Mouse (Mus musculus) embryo, embryonic 10.5 days (tissue): ENCODE data around the gene Fam161a.
A peak's percentile ranks its signal among the peaks of the same experiment; 100 is the strongest.

Experiments
- DNase-seq: peaks from one replicate; pipeline ENCODE4 v3.0.0-alpha.2; 2015; ENCODE audit warnings: low spot score

Fam161a gene

DNA sequence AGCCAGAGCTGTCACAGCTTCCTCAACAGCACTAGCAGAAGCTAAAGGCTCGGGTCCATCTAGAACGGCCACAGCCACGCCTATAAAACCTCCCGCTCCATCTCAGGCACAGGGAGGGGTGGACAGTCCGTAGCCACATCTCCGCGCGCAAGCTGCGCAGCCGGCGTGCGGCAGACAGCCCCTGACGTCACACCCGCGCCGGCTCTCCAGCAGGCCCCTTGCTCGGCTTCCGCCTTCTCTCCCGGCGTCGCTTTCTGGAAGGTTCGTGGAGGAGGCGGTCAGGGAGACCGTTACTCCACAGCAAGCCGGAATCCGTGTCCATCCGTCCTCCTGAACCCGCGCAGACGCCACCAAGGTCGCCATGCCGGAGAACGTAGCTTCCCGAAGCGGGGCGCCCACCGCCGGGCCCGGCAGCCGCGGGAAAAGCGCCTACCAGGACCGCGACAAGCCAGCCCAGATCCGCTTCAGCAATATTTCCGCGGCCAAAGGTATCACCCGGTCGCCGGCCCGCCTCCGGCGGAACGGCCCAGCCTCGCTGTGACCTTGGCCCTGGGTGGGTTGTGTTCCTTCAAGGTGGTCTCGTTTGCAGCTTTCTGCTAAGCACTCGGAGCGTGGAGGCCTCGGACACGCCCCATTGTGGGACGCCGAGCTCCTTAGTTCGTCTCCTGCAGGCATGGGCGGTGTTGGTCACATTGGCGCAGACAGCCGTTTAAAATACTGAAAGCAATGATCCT, 16.8 kb upstream of the Fam161a start, which contains the start of gene Cct4:
Gene Cct4 (plus strand): TSS at position 127 of the 734 bp plus-strand sequence.
- DNase-seq: peak; percentile 94

DNA sequence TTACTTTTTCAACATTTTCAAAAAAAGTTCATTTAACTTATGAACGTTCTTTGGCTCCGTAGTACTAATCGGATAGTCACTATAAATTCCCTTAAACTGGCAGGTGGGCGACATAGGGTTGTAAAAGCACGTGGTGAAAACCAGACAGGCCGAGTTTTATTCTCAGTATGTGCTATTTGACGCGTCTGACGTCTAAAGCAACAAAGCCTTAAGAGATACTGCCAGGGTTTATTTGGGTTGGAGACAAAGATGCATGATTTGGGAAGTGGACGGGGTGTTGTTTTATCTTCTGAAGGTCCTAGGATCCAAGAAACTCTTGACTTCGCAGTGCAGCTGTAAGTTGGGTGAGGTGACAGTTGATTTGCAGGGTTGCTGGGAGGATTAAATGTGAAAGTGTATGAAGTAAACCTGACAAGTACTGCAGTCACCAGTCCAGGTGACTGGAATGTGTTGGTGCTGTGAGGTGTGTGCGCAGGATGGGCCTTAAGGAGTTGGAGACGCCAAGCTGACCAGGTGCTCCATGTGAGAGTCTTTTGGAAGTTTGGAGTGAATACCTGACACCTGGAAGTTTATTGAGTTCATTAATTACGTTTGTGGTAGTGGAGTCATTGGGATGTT, 16.0 kb upstream of the Fam161a start:
- peak; percentile 33 for DNase-seq

DNA sequence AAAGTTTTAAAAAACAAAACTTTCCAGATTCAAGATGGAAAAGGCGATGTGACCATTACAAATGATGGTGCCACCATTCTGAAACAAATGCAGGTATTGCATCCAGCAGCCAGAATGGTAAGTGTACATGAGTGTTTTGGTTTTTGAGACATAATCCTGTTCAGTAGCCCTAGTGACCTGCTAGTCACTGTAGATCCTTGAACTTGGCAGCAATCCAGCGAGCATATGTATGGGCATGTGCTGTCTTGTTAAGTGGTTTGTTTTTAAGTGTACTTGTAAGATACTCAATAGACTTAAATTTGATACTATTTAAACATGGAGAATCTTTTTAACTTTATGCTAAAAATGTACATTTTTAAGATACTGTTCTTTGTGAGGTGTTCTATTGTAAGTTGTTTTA, 13.1 kb upstream of the Fam161a start:
- DNase-seq: no peak

DNA sequence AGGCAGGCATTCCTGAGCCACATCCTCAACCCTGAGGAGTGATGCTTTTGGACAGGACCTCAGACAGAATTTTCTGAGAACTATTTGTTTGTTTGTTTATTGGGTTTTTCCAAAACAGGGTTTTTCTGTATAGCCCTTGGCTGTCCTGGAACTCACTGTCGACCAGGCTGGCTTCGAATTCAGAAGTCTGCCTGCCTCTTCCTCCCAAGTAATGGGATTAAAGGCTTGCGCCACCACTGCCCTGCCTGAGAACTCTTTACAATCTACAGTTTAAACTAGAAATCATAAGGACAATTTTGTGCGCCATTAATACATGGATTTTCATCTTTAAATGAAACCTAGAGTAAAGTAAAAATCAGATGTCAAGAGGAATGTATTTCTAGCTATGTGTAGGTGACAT, 11.9 kb upstream of the Fam161a start:
- no peak for DNase-seq

GRCm38 (mm10) chr11:22998308-22998707, 9.0 kb upstream of the Fam161a start:
- no peak for DNase-seq

GRCm38 (mm10) chr11:23005276-23005675, 2.1 kb upstream of the Fam161a start:
- no peak for DNase-seq

GRCm38 (mm10) chr11:23007166-23007480, 208 bp upstream of the Fam161a start:
- DNase-seq: no peak

DNA sequence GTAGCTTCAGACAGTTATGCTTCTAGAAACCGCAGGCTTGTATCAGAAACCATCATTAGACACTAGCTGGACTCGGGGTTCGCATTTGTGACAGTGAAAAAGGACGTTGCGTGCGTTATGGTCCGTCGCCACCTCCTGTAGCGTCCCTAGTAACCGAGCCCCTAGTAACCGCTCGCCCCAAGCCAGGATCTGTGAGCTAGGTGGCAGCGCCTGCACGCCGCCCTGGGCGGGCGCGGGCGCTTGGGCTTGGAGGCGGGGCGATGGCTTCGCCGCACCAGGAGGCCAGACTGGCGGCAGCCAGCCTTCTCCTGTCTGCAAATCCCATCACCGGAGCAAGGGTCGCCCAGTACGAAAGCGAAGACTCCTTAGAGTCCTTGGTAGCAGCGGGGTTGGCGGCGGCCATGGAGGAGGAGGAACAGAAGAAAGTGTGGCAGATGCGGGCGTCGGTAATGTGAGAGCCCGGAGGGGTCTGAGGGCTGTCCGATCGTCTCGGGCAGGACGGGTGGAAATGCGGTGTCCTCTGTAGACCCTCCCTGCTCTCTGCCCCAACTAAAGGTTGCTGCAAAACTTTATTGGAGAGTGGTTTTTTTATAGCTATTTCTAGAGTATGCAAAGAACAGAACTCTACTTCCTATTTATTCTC, 971 bp downstream of the Fam161a start:
- DNase-seq: peak; percentile 92

DNA sequence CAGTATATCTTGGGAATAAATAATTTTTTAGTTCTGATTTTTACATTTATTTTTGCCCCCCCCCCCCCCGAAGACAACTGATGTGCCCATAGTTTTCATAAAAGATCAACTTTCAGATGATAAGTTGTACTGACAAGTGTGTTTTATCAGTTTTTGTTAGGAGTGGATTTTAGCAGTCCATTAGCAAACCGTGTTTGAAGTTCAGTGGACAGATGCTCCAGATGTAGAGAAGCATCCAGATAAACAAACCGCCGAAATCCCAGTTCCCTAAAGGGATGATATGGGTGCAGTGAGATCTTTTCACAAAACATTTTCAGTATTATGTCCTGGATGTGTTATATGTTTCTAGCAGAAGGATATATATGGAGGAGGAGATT, 1.5 kb downstream of the Fam161a start:
- no peak for DNase-seq

DNA sequence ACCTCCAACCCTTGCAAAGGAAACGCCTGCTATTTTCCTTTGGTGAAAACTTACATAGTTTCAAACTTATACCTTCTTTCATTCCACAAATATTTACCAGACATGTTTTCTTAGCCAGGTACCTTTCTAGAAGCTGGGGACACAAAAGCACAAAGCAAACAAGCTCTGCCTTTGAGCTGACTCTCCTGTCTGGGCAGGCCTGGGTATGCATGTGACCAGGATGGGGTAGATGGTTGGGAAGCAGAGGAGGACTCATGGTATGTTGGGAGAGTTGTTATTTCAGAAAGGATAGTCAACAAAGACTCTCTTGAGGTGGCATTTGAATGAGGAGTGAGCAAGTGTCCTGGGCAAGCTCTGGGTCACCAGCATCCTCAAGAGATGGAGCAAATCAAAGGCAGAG, 5.8 kb downstream of the Fam161a start:
- DNase-seq: no peak

- DNase-seq: no peak
Observed at GRCm38 (mm10) chr11:23013580-23014294, 6.4 kb downstream of the Fam161a start.

GRCm38 (mm10) chr11:23014996-23015395, 7.7 kb downstream of the Fam161a start:
- no peak for DNase-seq

DNA sequence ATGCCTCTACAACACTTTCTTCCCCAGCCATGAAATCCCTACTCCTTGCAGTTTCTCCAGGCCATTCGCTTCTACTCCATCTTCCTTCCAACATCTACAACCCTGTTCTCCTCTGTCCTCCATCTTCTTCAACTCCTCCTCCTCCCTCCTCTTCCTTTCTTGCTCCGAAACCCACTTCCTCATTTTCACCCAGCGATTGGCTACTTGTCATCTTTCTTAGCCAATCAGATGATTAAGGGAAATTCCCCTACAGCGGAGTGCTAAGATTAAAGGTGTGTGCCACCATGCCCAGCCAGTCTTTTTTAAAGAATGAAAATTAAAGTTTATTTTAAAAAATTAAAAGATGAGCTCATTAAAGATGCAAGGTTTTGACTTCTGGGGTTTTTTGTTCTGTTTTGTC, 10.6 kb downstream of the Fam161a start:
- DNase-seq: no peak

GRCm38 (mm10) chr11:23020116-23020770, 12.9 kb downstream of the Fam161a start:
- DNase-seq: no peak

DNA sequence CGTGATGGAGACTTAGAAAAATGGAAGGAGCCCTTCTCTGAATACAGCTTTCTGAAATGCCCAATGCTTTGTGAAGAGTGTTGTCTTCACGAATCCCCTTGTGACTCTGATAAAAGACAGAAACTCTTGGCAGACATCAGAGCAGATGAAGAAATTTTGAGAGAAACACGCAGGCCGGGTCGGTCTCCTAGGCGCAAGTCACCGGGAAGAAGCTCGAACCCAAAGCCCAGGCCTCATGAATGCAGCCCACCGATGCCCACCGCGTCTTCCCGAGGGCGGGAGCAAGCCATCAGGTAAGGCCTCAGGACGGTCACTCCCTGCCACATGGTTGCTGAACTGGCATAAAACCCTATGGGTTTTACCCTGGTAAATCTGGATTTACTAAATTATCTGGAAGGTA, 13.5 kb downstream of the Fam161a start:
- no peak for DNase-seq

- DNase-seq: no peak
Observed at GRCm38 (mm10) chr11:23023155-23023554, 15.8 kb downstream of the Fam161a start.

GRCm38 (mm10) chr11:23024169-23024568, 16.8 kb downstream of the Fam161a start:
- DNase-seq: no peak

DNA sequence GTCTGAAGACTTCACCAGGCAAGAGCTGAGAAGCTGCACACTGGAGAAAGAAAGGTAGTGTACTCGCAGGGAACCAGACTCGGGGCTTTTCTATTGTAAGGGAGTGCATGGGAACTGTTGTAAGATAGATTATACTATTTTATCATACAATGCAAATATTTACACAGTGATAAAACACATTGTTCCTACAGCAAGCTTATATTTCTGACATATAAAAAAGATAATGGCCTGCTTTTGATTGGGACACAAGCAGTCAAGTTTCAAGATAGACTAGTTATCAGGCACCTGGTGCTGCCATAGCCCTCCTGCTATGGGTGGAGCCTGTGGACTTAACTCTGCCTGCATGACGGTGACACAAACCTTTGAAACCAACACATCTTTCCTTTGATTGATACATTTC, 21.6 kb downstream of the Fam161a start:
- DNase-seq: no peak

DNA sequence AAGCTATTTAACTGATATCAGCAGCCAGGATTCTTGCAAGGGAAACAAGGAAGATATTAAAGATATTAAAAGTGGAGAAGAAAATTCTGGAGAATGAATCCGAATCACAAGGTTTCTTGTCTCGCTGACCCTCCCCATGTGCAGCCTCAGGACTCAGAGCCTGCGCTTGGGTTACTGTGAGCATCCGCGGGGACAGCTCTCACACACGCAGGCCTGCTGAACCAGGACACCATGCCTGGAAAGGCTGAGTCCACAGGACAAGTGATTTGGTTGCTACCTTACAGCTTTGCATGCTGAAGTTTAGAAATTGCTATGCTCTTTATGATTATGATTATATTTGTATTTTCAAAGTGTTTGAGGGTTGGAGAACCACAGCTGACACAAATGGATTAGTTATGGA, 22.1 kb downstream of the Fam161a start:
- no peak for DNase-seq

DNA sequence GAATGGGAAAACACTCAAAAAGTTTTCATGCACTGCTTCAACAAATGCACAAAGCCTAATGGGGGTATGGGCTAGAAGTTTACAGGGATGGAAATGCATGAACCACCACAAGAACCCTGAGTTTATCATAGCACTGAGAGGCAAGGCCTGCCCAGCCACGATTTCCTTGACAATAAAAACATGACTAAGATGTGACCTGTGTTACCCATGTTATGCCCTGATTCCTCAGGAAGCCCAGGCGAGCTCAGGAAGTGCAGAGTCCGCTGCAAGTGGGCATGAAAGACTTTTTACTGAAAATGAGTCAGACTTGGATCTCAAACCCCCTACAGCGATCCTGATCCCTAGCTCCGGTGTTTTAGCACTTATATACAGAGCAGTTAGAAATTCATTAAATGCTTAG, 39.9 kb downstream of the Fam161a start:
- no peak for DNase-seq

- DNase-seq: peak; percentile 32
Observed at GRCm38 (mm10) chr11:23047663-23048582, 40.6 kb downstream of the Fam161a start.
